Mouse (Mus musculus): Measurements from ENCODE around the gene Hyal1. TPM values are rescaled to one million over a fixed set of nuclear protein-coding genes. Genes with fewer than 3 reads are reported as not detected.

Hyal1 gene
- total and polyA plus RNA-seq, 3 experiments, result 0.40 to 0.59 TPM; not detected in 1

DNA sequence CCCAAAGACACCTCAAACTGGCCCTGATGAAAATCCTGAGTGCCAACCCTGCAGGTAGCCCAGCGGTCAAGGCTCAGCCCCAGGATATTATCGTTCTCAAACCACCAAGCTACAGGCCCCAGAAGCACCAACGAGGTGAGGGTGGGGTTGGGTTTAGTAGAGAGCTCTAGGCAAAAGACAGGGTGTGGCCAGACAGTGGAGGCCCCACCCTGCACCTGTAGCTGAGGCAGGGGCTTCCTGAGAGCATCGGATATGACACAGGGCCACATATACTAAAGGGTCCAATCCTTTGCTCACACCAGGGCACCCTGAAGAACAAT lies 52.6 kb downstream of the Hyal1 start:
- H3K27me3 ChIP-seq (replicated peaks), result no peaks in the 10 kb centered on the region
- H3K4me1 ChIP-seq (ENCODE audit: control insufficient read depth in 1 of 2, insufficient read depth in 2 of 2), result peaks cover 35 to 80% of the 10 kb centered on the region in 2 experiments
- in situ Hi-C loops (cut with MboI; ENCODE audit: low pct_ligation_motif_present, low pct_unique_long_range_greater_than_20kb, low sequenced_read_pairs) (no loop called here), dilution Hi-C loops (cut with MboI; ENCODE audit: extremely low pct_ligation_motif_present, extremely low pct_unique_long_range_greater_than_20kb, low sequenced_read_pairs) (no loop called here)
- H3K27ac ChIP-seq (ENCODE audit: insufficient read depth, low read depth), result peak overlapping the region; percentile 88
- peak overlapping the region; percentile 48 to 59 (median 52) for H3K4me3 ChIP-seq (replicated peaks in 1 of 3; ENCODE audit: low read depth in 2 of 3, low read length in 2 of 3, poor library complexity in 1 of 3)
- peaks cover 74% of the 10 kb centered on the region for H3K79me2 ChIP-seq (replicated peaks; ENCODE audit: control insufficient read depth, extremely low read depth, insufficient read depth, poor library complexity, severe bottlenecking)
- DNase-seq (ENCODE audit: extremely low read depth), result peak; percentile 60
- TF ChIP-seq SMC3 (IDR thresholded peaks at IDR 0.05; ENCODE audit: low read depth, low read length) (no peak), MAFK (IDR thresholded peaks at IDR 0.05; ENCODE audit: insufficient replicate concordance, low read length) (no peak), PAX5 (IDR thresholded peaks at IDR 0.05; ENCODE audit: low read length) (no peak), ETS1 (conservative IDR thresholded peaks at IDR 0.05; ENCODE audit: low read depth, low read length) (no peak), UBTF (IDR thresholded peaks at IDR 0.05; ENCODE audit: low read depth, low read length) (no peak), E2F4 (IDR thresholded peaks at IDR 0.05; ENCODE audit: insufficient replicate concordance, low read depth, low read length) (no peak), POLR2A (IDR thresholded peaks at IDR 0.05; ENCODE audit: low read depth, low read length) (peak; percentile 59; the same call in 1 of the 2 replicates), CTCF (conservative IDR thresholded peaks at IDR 0.05 in 1 of 2, IDR thresholded peaks at IDR 0.05 in 1 of 2; ENCODE audit: low read depth in 2 of 2, low read length in 2 of 2) (no peak), NELFE (IDR thresholded peaks at IDR 0.05; ENCODE audit: low read depth, low read length) (no peak), MAZ (IDR thresholded peaks at IDR 0.05; ENCODE audit: low read depth, low read length) (0 out of 2 replicates have a peak, but pooled peaks have one; percentile 24), TBP (conservative IDR thresholded peaks at IDR 0.05; ENCODE audit: low read depth, low read length) (0 out of 2 replicates have a peak, but pooled peaks have one; percentile 8), SIN3A (IDR thresholded peaks at IDR 0.05; ENCODE audit: low read length) (peak; percentile 37; the same call in 1 of the 2 replicates), POLR2AphosphoS2 (IDR thresholded peaks at IDR 0.05; ENCODE audit: low read depth, low read length) (no peak)
- H3K9ac ChIP-seq (ENCODE audit: insufficient read depth, low read depth), result peak overlapping the region; percentile 39
- peak overlapping the region; percentile 56 for H3K4me2 ChIP-seq (ENCODE audit: insufficient read depth, low read depth, poor library complexity, severe bottlenecking)
- H3K9me3 ChIP-seq (replicated peaks; ENCODE audit: low read length), result no peaks in the 10 kb centered on the region
- peaks cover 28 to 64% of the 10 kb centered on the region in 2 experiments for H3K36me3 ChIP-seq (replicated peaks in 1 of 2; ENCODE audit: control insufficient read depth in 1 of 2, insufficient read depth in 1 of 2, low read length in 1 of 2)

DNA sequence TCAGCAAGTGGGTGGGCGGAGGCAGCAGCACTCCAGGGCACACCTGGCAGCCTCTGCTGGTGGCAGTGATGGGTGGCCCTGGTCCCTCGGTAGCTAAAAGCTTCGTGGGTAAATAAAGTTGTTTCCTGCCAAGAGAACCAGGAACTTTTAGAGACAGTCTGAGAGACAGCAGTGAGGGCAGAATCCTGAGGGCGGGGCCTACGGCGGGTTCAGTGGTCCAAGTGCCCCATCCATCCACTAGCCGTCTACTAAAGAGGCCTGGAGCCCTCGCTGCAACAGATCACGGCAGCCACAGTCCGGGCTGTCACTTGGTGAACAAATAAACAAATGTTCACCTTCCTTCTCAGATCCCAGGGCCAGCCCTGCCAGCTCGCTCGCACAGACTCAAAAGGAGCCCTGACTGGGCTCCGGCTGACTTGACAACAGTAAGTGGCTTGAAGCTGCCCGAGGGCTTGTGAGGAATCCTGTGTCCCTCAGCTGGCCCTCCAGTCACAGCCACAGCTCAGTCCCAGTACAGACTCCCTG lies 53.2 kb downstream of the Hyal1 start:
- H3K27ac ChIP-seq (ENCODE audit: insufficient read depth, low read depth), result peak overlapping the region; percentile 68
- no peaks in the 10 kb centered on the region for H3K27me3 ChIP-seq (replicated peaks)
- H3K4me2 ChIP-seq (ENCODE audit: insufficient read depth, low read depth, poor library complexity, severe bottlenecking), result peak overlapping the region; percentile 56
- H3K4me3 ChIP-seq (replicated peaks in 1 of 3; ENCODE audit: low read depth in 2 of 3, low read length in 2 of 3, poor library complexity in 1 of 3), result peak overlapping the region in 2 of 3 experiments; percentile 52 to 59
- dilution Hi-C loops (cut with MboI; ENCODE audit: extremely low pct_ligation_motif_present, extremely low pct_unique_long_range_greater_than_20kb, low sequenced_read_pairs) (no loop called here), in situ Hi-C loops (cut with MboI; ENCODE audit: low pct_ligation_motif_present, low pct_unique_long_range_greater_than_20kb, low sequenced_read_pairs) (no loop called here)
- H3K9me3 ChIP-seq (replicated peaks; ENCODE audit: low read length), result no peaks in the 10 kb centered on the region
- peaks cover 22 to 58% of the 10 kb centered on the region in 2 experiments for H3K36me3 ChIP-seq (replicated peaks in 1 of 2; ENCODE audit: control insufficient read depth in 1 of 2, insufficient read depth in 1 of 2, low read length in 1 of 2)
- peak overlapping the region; percentile 39 for H3K9ac ChIP-seq (ENCODE audit: insufficient read depth, low read depth)
- no peak for DNase-seq (ENCODE audit: extremely low read depth)
- TF ChIP-seq CHD2 (IDR thresholded peaks at IDR 0.05; ENCODE audit: low read length), result no peak
- no peak for TF ChIP-seq NRF1 (IDR thresholded peaks at IDR 0.05; ENCODE audit: low read depth, low read length)
- no peak for TF ChIP-seq RCOR1 (conservative IDR thresholded peaks at IDR 0.05; ENCODE audit: low read depth, low read length)
- no peak for TF ChIP-seq RAD21 (IDR thresholded peaks at IDR 0.05; ENCODE audit: low read depth, low read length)
- no peak for TF ChIP-seq PAX5 (IDR thresholded peaks at IDR 0.05; ENCODE audit: low read length)
- no peak for TF ChIP-seq JUND (conservative IDR thresholded peaks at IDR 0.05; ENCODE audit: low read depth, low read length)
- no peak for TF ChIP-seq IRF4 (IDR thresholded peaks at IDR 0.05; ENCODE audit: low read depth, low read length)
- TF ChIP-seq UBTF (IDR thresholded peaks at IDR 0.05; ENCODE audit: low read depth, low read length), result no peak
- no peak for TF ChIP-seq BHLHE40 (IDR thresholded peaks at IDR 0.05; ENCODE audit: low read depth, low read length)
- TF ChIP-seq USF2 (conservative IDR thresholded peaks at IDR 0.05; ENCODE audit: low read depth, low read length), result no peak
- TF ChIP-seq USF1 (IDR thresholded peaks at IDR 0.05; ENCODE audit: low read depth, low read length), result no peak
- TF ChIP-seq ZC3H11A (IDR thresholded peaks at IDR 0.05; ENCODE audit: low read depth, low read length), result no peak
- H3K4me1 ChIP-seq (ENCODE audit: control insufficient read depth in 1 of 2, insufficient read depth in 2 of 2), result peaks cover 29 to 74% of the 10 kb centered on the region in 2 experiments
- peaks cover 80% of the 10 kb centered on the region for H3K79me2 ChIP-seq (replicated peaks; ENCODE audit: control insufficient read depth, extremely low read depth, insufficient read depth, poor library complexity, severe bottlenecking)
